Mouse (Mus musculus): Measurements from ENCODE around the gene Pigk. TPM values are rescaled to one million over a fixed set of nuclear protein-coding genes. Genes with fewer than 3 reads are reported as not detected.

The Pigk gene
- polyA plus RNA-seq, 1 experiment from 2014 or later, result 40.3 TPM

DNA sequence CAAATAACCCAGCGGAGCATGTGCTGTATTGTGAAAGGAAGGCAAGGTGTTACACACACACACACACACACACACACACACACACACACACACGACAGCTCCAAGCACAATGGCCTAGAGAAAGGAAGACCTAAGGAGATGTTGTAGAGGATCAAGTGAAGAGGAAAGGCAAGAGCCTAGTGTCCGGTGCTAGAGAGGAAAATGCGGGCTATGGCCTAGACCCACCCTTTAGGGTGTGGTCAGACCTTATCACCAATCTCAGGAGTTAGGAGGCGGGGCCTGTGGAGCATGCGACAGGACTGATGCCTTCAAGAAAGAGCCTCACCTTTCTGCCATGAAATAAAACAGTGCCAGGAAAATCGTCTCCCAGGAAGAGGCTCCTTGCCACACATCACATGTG is 234.7 kb downstream of the Pigk start:
- H3K4me2 ChIP-seq (ENCODE audit: low read depth, low read length), result no peak overlapping the region

DNA sequence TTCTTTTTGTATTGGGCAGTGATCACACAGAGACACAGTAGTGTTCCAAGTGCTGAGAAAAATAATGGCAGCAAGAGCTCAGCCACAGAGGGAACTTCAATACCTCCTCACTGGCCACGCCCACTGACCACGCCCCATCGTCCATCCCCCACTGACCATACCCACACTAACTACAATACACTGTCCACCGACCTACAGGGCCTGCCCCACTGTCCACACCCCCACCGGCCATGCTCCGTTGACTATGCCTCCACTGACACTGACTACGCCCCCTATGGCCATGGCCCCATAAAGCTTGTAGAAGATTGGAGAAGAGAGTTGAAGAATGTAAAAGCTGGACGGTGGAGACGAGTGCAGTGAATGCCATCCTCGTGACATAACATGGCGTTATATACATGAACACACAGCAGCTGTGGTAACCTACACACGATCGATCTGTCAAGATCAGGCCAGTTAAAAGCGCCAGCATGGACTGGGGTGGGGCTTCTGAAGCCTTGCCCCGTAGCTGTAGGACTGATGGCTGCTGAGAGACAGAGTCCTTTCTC is 235.4 kb downstream of the Pigk start:
- Histone ChIP-seq H3K4me1 (ENCODE audit: control insufficient read depth, insufficient read depth, low read length) (no peaks in the 10 kb centered on the region), H3K9me3 (replicated peaks; ENCODE audit: control insufficient read depth, low read length) (no peaks in the 10 kb centered on the region; the same call in 1 of the 2 replicates), H3K4me3 (ENCODE audit: low read length) (no peak overlapping the region), H3K4me2 (ENCODE audit: low read depth, low read length) (no peak overlapping the region), H3K36me3 (ENCODE audit: control insufficient read depth, insufficient read depth) (no peaks in the 10 kb centered on the region), H3K9ac (ENCODE audit: low read length) (no peak overlapping the region), H3K27ac (ENCODE audit: low read length) (no peak overlapping the region), H3K27me3 (ENCODE audit: control insufficient read depth, insufficient read depth, low read length) (no peaks in the 10 kb centered on the region; the same call in 1 of the 2 replicates)
- WGBS, result 83% methylated on average over 15 of the region's 15 CpGs
- no peak for ATAC-seq (replicated peaks; ENCODE audit: extremely low read depth, insufficient read depth, low FRiP score)

More for the DNA sequence above, 234.7 kb downstream of the Pigk start:
- Histone ChIP-seq H3K36me3 (ENCODE audit: control insufficient read depth, insufficient read depth) (no peaks in the 10 kb centered on the region), H3K4me3 (ENCODE audit: low read length) (no peak overlapping the region), H3K9ac (ENCODE audit: low read length) (no peak overlapping the region), H3K27ac (ENCODE audit: low read length) (no peak overlapping the region), H3K27me3 (ENCODE audit: control insufficient read depth, insufficient read depth, low read length) (no peaks in the 10 kb centered on the region), H3K4me1 (ENCODE audit: control insufficient read depth, insufficient read depth, low read length) (no peaks in the 10 kb centered on the region), H3K9me3 (replicated peaks; ENCODE audit: control insufficient read depth, low read length) (no peaks in the 10 kb centered on the region; the same call in 1 of the 2 replicates)
- 0 out of 2 replicates have a peak, but pooled peaks have one; percentile 5 for ATAC-seq (replicated peaks; ENCODE audit: extremely low read depth, insufficient read depth, low FRiP score)
- whole genome bisulfite sequencing, result 79% methylated on average over 7 of the region's 7 CpGs

DNA sequence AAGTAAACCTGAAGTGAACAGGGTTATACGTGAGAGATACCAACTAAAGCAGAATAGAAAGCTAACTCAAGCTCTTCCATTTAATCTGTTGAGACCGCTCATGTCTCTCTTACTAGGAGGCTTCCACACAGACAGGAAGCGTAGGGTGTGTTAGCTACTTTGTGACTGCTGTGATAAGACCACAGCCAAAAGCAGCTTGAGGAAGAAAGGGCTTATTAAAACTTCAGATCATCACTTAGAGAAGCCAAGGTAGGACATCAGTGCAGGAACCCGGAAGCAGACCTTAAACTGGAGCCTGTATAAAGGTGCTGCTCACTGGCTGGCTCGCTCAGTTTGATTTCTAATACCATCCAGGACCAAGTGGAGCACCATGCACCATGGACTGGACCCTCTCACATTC is 236.4 kb downstream of the Pigk start:
- WGBS, result 83% methylated on average over 5 of the region's 5 CpGs
- Histone ChIP-seq H3K9me3 (replicated peaks; ENCODE audit: control insufficient read depth, low read length) (no peaks in the 10 kb centered on the region; the same call in 1 of the 2 replicates), H3K4me3 (ENCODE audit: low read length) (no peak overlapping the region), H3K4me1 (ENCODE audit: control insufficient read depth, insufficient read depth, low read length) (no peaks in the 10 kb centered on the region), H3K27me3 (ENCODE audit: control insufficient read depth, insufficient read depth, low read length) (no peaks in the 10 kb centered on the region; the same call in 1 of the 2 replicates), H3K4me2 (ENCODE audit: low read depth, low read length) (no peak overlapping the region), H3K27ac (ENCODE audit: low read length) (peak overlapping the region; percentile 28; the same call in 1 of the 2 replicates), H3K9ac (ENCODE audit: low read length) (no peak overlapping the region), H3K36me3 (ENCODE audit: control insufficient read depth, insufficient read depth) (no peaks in the 10 kb centered on the region)
- no peak; the same call in 1 of the 2 replicates for ATAC-seq (replicated peaks; ENCODE audit: extremely low read depth, insufficient read depth, low FRiP score)

DNA sequence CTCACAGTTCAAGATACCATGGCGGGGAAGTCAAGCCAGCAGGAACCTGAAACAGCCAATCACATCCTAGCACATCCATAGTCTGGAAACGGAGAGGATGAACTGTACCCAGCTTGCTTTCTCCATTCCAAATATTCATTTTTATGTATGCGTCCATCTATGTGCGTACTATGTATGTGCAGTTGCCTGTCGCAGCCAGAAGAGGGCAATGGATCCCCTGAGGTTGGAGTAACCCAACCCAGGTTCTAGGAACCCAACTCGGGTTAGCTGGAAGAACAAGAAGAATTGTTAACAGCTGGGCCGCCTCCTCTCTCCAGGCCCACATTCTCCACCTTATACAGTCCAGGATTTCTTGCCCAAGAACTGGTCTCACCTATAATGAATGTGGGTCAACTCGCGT is 237.0 kb downstream of the Pigk start:
- H3K4me3 ChIP-seq (ENCODE audit: low read length), result no peak overlapping the region
- no peak overlapping the region for H3K27ac ChIP-seq (ENCODE audit: low read length)
- 90% methylated on average over 9 of the region's 9 CpGs for WGBS
- H3K9ac ChIP-seq (ENCODE audit: low read length), result no peak overlapping the region
- H3K36me3 ChIP-seq (ENCODE audit: control insufficient read depth, insufficient read depth), result no peaks in the 10 kb centered on the region
- H3K4me2 ChIP-seq (ENCODE audit: low read depth, low read length), result no peak overlapping the region
- H3K4me1 ChIP-seq (ENCODE audit: control insufficient read depth, insufficient read depth, low read length), result no peaks in the 10 kb centered on the region
- H3K27me3 ChIP-seq (ENCODE audit: control insufficient read depth, insufficient read depth, low read length), result no peaks in the 10 kb centered on the region; the same call in 1 of the 2 replicates
- no peak for ATAC-seq (replicated peaks; ENCODE audit: extremely low read depth, insufficient read depth, low FRiP score)
- no peaks in the 10 kb centered on the region; the same call in 1 of the 2 replicates for H3K9me3 ChIP-seq (replicated peaks; ENCODE audit: control insufficient read depth, low read length)

DNA sequence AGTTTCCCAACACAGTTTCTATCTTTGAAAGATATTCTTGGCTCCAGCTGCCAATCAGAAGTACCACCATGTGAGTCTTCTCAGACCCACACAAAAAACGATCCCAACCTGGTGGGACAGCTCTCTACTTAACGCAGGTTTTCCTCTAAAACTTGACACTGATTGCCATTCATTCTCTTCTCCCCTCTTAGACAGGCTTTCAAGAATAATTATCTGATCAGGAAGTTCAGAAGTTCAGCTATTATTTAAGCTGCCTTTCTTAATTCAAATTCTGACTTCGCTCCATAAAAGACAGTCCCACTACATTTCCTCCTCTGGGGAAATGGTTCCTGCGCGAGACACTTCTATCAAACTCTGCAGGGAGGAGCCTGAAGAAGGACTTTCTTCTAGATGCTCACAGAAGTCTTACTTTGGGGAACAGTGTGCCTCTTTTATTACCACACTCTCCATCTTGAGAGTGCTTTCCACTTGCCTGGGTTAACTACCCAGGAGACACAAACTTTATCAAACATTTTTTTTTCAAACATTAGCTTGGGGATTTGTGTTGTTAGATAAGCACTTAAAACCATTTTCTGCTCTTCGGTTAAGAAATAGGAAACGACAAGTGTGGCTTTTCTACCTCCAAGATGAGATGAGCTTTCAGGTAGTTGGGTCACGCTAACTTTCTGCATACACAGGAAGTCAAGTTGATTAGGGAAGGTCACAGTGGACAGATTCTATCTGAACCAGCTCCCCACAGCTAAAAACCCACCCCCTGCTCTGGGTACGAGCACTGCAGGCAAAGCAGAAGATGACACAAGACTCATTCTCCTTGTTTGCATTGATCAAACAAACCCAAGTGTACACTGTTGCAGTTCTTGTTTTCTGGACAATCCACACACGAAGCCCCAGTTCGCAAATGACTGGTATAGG is 238.0 kb downstream of the Pigk start:
- no peaks in the 10 kb centered on the region; the same call in 1 of the 2 replicates for H3K9me3 ChIP-seq (replicated peaks; ENCODE audit: control insufficient read depth, low read length)
- no peak overlapping the region for H3K4me3 ChIP-seq (ENCODE audit: low read length)
- no peak overlapping the region for H3K9ac ChIP-seq (ENCODE audit: low read length)
- H3K27ac ChIP-seq (ENCODE audit: low read length), result no peak overlapping the region
- H3K27me3 ChIP-seq (ENCODE audit: control insufficient read depth, insufficient read depth, low read length), result no peaks in the 10 kb centered on the region; the same call in 1 of the 2 replicates
- no peaks in the 10 kb centered on the region for H3K36me3 ChIP-seq (ENCODE audit: control insufficient read depth, insufficient read depth)
- H3K4me2 ChIP-seq (ENCODE audit: low read depth, low read length), result no peak overlapping the region
- WGBS, result 62% methylated on average over 11 of the region's 11 CpGs
- H3K4me1 ChIP-seq (ENCODE audit: control insufficient read depth, insufficient read depth, low read length), result no peaks in the 10 kb centered on the region
- no peak for ATAC-seq (replicated peaks; ENCODE audit: extremely low read depth, insufficient read depth, low FRiP score)

DNA sequence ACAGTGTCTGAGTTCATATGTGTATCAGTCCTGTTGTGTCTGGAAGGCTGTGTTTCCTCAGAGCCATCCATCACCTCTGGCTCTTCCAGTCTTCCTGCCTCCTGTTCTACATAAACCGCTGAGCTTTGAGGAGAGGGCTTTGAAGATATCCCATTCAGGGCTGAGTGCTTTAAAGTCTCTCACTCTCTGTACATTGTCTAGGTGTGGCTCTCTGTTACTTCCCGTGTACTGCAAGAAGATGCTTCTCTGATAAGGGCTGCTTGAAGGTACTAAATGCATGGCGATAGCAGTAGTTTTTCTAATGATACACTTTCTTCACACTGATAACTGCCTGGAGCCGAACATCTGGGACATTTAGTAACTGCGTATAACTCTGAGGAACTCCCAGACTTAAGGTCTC is 242.1 kb downstream of the Pigk start:
- Histone ChIP-seq H3K4me3 (ENCODE audit: low read length) (no peak overlapping the region), H3K27me3 (ENCODE audit: control insufficient read depth, insufficient read depth, low read length) (no peaks in the 10 kb centered on the region; the same call in 1 of the 2 replicates), H3K9me3 (replicated peaks; ENCODE audit: control insufficient read depth, low read length) (peaks cover 4% of the 10 kb centered on the region), H3K4me2 (ENCODE audit: low read depth, low read length) (no peak overlapping the region), H3K27ac (ENCODE audit: low read length) (no peak overlapping the region), H3K36me3 (ENCODE audit: control insufficient read depth, insufficient read depth) (no peaks in the 10 kb centered on the region), H3K4me1 (ENCODE audit: control insufficient read depth, insufficient read depth, low read length) (no peaks in the 10 kb centered on the region), H3K9ac (ENCODE audit: low read length) (no peak overlapping the region)
- no peak for ATAC-seq (replicated peaks; ENCODE audit: extremely low read depth, insufficient read depth, low FRiP score)
- WGBS, result 54% methylated on average over 5 of the region's 5 CpGs

DNA sequence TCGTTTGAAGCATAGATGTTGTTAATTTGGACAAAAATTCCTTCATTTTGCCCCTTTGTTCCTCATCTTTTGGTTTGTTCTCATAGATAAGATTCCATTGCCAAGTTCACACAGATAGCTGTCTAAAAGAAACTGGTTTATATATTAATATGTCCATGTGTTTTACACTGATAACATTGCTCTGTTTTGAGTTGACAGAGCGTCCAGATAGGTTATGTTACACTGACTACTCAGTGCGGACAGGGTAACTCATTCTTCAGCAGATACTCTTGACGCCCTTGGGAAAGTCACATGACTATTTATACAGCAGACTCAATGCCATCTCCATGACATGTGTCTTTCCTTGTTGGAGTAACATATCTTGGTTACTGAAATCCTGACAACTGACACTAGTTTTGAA is 242.9 kb downstream of the Pigk start:
- 68% methylated on average over 4 of the region's 4 CpGs for WGBS

DNA sequence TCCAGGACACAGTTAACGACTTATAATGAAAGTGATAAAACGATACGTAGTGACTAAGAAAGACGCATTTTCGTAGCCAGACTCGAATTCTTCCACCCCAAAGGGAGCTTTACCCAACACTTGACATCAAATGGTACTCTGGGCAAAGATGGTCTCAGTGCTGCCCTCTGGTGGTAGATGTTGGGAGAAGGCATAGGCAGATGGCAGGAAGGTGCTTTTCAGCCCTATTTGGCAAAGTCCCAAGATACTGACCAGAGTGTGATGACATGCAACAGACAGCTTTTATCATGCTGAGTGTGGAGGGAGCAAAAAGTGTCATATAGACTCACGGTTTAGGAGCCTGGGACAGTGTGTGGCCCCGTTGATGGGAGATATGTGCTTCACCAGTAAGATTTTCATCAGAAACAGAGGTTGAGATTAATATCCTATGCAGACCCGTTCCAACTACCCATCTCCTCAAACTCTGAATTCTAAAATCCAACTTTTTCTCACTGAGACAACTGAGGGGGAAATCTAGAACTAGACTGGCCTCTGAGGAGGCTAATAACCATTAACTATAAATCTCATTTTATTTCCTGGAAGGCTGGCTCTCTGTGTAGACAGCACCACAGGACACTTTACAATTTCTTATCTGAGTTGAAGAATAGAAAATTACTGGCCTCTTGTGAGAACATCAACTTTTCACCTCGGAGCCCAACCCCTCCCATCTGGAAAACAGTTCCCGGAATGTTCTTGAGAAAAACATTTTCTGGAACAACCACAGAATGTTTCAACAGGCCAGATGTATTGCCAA is 244.7 kb downstream of the Pigk start:
- Histone ChIP-seq H3K4me1 (ENCODE audit: control insufficient read depth, insufficient read depth, low read length) (no peaks in the 10 kb centered on the region), H3K27me3 (ENCODE audit: control insufficient read depth, insufficient read depth, low read length) (no peaks in the 10 kb centered on the region; the same call in 1 of the 2 replicates), H3K4me3 (ENCODE audit: low read length) (no peak overlapping the region), H3K4me2 (ENCODE audit: low read depth, low read length) (no peak overlapping the region), H3K9me3 (replicated peaks; ENCODE audit: control insufficient read depth, low read length) (peaks cover 4% of the 10 kb centered on the region), H3K36me3 (ENCODE audit: control insufficient read depth, insufficient read depth) (no peaks in the 10 kb centered on the region), H3K27ac (ENCODE audit: low read length) (no peak overlapping the region), H3K9ac (ENCODE audit: low read length) (no peak overlapping the region)
- WGBS, result 50% methylated on average over 11 of the region's 11 CpGs
- no peak; the same call in 1 of the 2 replicates for ATAC-seq (replicated peaks; ENCODE audit: extremely low read depth, insufficient read depth, low FRiP score)

More for the DNA sequence above, 242.9 kb downstream of the Pigk start:
- Histone ChIP-seq H3K9me3 (replicated peaks; ENCODE audit: control insufficient read depth, low read length) (peaks cover 4% of the 10 kb centered on the region), H3K4me2 (ENCODE audit: low read depth, low read length) (no peak overlapping the region), H3K9ac (ENCODE audit: low read length) (no peak overlapping the region), H3K27ac (ENCODE audit: low read length) (no peak overlapping the region), H3K36me3 (ENCODE audit: control insufficient read depth, insufficient read depth) (no peaks in the 10 kb centered on the region), H3K4me3 (ENCODE audit: low read length) (no peak overlapping the region), H3K27me3 (ENCODE audit: control insufficient read depth, insufficient read depth, low read length) (no peaks in the 10 kb centered on the region; the same call in 1 of the 2 replicates), H3K4me1 (ENCODE audit: control insufficient read depth, insufficient read depth, low read length) (no peaks in the 10 kb centered on the region)
- no peak for ATAC-seq (replicated peaks; ENCODE audit: extremely low read depth, insufficient read depth, low FRiP score)
